Mouse (Mus musculus) stomach, postnatal 0 days (tissue): ENCODE data around the gene Prss44. TPM values are rescaled to one million over a fixed set of nuclear protein-coding genes. Genes with fewer than 3 reads are reported as not detected.

Experiments used
- ATAC-seq: fragments of 200-750 bp; cut with Nextera tagmentation; 2 replicates; pipeline ENCODE4 v1.8.0; 2017; ENCODE audit not compliant: low FRiP score, low TSS enrichment
- DNase-seq: peaks from one replicate; pipeline ENCODE4 v3.0.0-alpha.2; 2016; ENCODE audit warnings: low spot score
- H3K27ac ChIP-seq: fragments of 300-500 bp; sonication (generic); replicated peaks from 2 replicates; pipeline ENCODE4 v1.5.1; 2014; ENCODE audit warnings: mild to moderate bottlenecking, control low read depth
- H3K27me3 ChIP-seq: fragments of 300-500 bp; sonication (generic); 2 replicates; pipeline ENCODE4 v1.6.1; 2014; ENCODE audit warnings: low read length; ENCODE audit not compliant: control insufficient read depth, insufficient read depth
- H3K36me3 ChIP-seq: fragments of 300-500 bp; sonication (generic); 2 replicates; pipeline ENCODE4 v1.6.1; 2014; ENCODE audit warnings: low read length, mixed read lengths; ENCODE audit not compliant: control insufficient read depth, insufficient read depth
- H3K4me1 ChIP-seq: fragments of 300-500 bp; sonication (generic); replicated peaks from 2 replicates; pipeline ENCODE4 v1.6.1; 2014; ENCODE audit warnings: antibody characterized with exemption; ENCODE audit not compliant: control insufficient read depth, insufficient read depth
- H3K4me2 ChIP-seq: fragments of 300-500 bp; sonication (generic); replicated peaks from 2 replicates; pipeline ENCODE4 v1.6.1; 2014; ENCODE audit warnings: low read depth, mild to moderate bottlenecking, control low read depth, moderate library complexity
- H3K4me3 ChIP-seq: fragments of 300-500 bp; sonication (generic); 2 replicates; pipeline ENCODE4 v1.5.1; 2014; ENCODE audit warnings: low read depth, low read length, control low read depth
- H3K9ac ChIP-seq: fragments of 300-500 bp; sonication (generic); 2 replicates; pipeline ENCODE4 v1.6.1; 2014; ENCODE audit warnings: mild to moderate bottlenecking, low read length, control low read depth, mixed read lengths
- H3K9me3 ChIP-seq: fragments of 300-500 bp; sonication (generic); 2 replicates; pipeline ENCODE4 v1.6.1; 2016; ENCODE audit warnings: low read length; ENCODE audit not compliant: control insufficient read depth
- CTCF ChIP-seq: IDR thresholded peaks from 2 replicates; pipeline ENCODE4 v1.5.1; 2016; ENCODE audit warnings: antibody characterized with exemption, low read depth, mild to moderate bottlenecking, moderate library complexity
- EP300 ChIP-seq: optimal IDR thresholded peaks from 2 replicates; pipeline ENCODE3; 2016; ENCODE audit warnings: antibody characterized with exemption
- WGBS: fragments of 180-500 bp; shearing (Covaris S2); extraction: QIAGEN DNeasy Blood & Tissue Kit; methylation state at CpG from one replicate; pipeline ENCODE4 v1.1.7; 2014; 5-methylcytosine and 5-hydroxymethylcytosine counted together
- polyA plus RNA-seq: library from polyadenylated mRNA; unstranded; fragments of >200 nt; fragmentation: Nextera tagmentation; extraction: Ambion mirVana; gene quantifications from 2 replicates; pipeline ENCODE4 v1.2.1, GENCODE M21; 2015

Gene Prss44
- polyA plus RNA-seq, 1 experiment from 2014 or later: not detected

DNA sequence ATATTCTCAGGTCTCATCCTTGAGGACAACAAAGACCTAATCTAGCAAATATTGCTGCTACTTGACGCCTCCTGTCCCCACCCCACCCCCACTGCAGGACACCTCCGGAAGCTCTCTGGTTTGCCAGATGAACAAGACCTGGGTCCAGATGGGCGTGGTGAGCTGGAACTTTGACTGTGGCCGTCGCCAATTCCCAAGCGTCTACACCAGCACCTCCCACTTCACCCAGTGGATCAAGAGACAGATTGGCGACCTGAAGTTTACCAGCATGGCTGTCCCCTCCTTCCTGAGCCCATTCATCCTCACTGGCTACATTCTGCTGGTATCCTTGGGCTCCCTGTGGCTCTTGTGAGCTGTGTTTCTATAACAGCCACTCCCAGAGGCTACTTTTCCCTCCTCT is 42.1 kb downstream of the Prss44 start:
- no peak overlapping the region for H3K27ac ChIP-seq
- no peaks in the 10 kb centered on the region for H3K4me1 ChIP-seq
- H3K9ac ChIP-seq: no peak overlapping the region
- no peaks in the 10 kb centered on the region for H3K27me3 ChIP-seq
- DNase-seq: no peak
- H3K9me3 ChIP-seq: no peaks in the 10 kb centered on the region
- no peak overlapping the region for H3K4me3 ChIP-seq
- no peaks in the 10 kb centered on the region for H3K36me3 ChIP-seq
- TF ChIP-seq EP300: no peak
- TF ChIP-seq CTCF: no peak
- H3K4me2 ChIP-seq: no peak overlapping the region
- 65% methylated on average over 7 of the region's 7 CpGs for WGBS
- no peak for ATAC-seq

GRCm38 (mm10) chr9:110856920-110857319 is 43.1 kb downstream of the Prss44 start:
- no peaks in the 10 kb centered on the region for H3K9me3 ChIP-seq
- TF ChIP-seq EP300: no peak
- no peak for TF ChIP-seq CTCF
- 41% methylated on average over 4 of the region's 4 CpGs for WGBS
- ATAC-seq: no peak
- H3K4me1 ChIP-seq: no peaks in the 10 kb centered on the region
- no peak overlapping the region for H3K9ac ChIP-seq
- no peaks in the 10 kb centered on the region for H3K36me3 ChIP-seq
- H3K27me3 ChIP-seq: no peaks in the 10 kb centered on the region
- no peak overlapping the region for H3K4me3 ChIP-seq
- H3K4me2 ChIP-seq: no peak overlapping the region
- DNase-seq: no peak
- no peak overlapping the region for H3K27ac ChIP-seq

GRCm38 (mm10) chr9:110857781-110858472 is 44.1 kb downstream of the Prss44 start, which contains the start of gene Prss50:
Gene Prss50, plus strand, starts transcription at chr9:110857967.
- 12% methylated on average over 43 of the region's 50 CpGs for whole genome bisulfite sequencing
- peak; percentile 40 for DNase-seq

GRCm38 (mm10) chr9:110858523-110858922 is 44.7 kb downstream of the Prss44 start:
- no peaks in the 10 kb centered on the region for H3K9me3 ChIP-seq
- ATAC-seq (no peak), DNase-seq (no peak)
- TF ChIP-seq CTCF (no peak), EP300 (no peak)
- H3K4me1 ChIP-seq: no peaks in the 10 kb centered on the region
- no peak overlapping the region for H3K4me2 ChIP-seq
- no peaks in the 10 kb centered on the region for H3K36me3 ChIP-seq
- no peak overlapping the region for H3K27ac ChIP-seq
- no peak overlapping the region for H3K9ac ChIP-seq
- WGBS: 59% methylated on average over 5 of the region's 5 CpGs
- H3K27me3 ChIP-seq: no peaks in the 10 kb centered on the region
- H3K4me3 ChIP-seq: no peak overlapping the region

More at GRCm38 (mm10) chr9:110857781-110858472, 44.1 kb downstream of the Prss44 start, which contains the start of gene Prss50:
- no peaks in the 10 kb centered on the region for H3K4me1 ChIP-seq
- peak within 1 kb of the TSS; percentile 12; the same call in 1 of the 2 replicates for H3K4me3 ChIP-seq
- H3K27ac ChIP-seq: no peak within 1 kb of the TSS
- H3K4me2 ChIP-seq: peak within 1 kb of the TSS; percentile 42
- no peaks in the 10 kb centered on the region for H3K27me3 ChIP-seq
- peak; percentile 38; the same call in 1 of the 2 replicates for ATAC-seq
- TF ChIP-seq CTCF (peak; percentile 68), EP300 (no peak)
- no peaks in the 10 kb centered on the region for H3K36me3 ChIP-seq
- no peak within 1 kb of the TSS for H3K9ac ChIP-seq
- no peaks in the 10 kb centered on the region for H3K9me3 ChIP-seq

DNA sequence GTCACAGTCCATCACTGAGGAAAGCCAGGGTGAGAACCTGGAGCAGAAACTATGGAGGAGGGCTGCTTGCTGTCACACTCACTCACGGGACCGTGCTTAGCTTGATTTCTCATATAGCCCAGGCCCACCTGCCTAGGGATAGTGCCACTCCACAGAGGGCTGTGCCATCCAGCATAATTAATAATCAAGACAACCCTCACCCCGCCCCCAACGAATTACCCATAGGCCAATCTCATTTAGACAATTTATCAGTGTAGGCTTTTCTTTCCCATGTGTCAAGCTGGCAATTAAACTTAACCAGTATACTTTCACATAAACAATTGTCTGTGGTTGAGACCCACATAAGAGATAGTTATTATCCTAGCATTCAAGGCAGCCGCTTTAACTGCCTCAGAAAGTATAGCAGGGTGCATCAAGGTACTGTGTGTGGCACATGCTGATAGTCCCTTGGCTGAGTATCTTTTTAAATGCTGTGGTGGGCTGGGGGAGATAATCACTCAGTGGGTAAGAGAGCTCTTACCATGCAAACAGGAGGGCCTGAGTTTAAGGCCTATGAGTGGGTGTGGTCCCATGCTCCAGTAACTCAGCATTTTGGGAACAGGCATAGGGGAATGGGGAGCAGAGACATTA is 45.3 kb downstream of the Prss44 start:
- ATAC-seq (no peak), DNase-seq (no peak)
- H3K4me2 ChIP-seq: no peak overlapping the region
- 71% methylated on average over 5 of the region's 5 CpGs for WGBS
- no peaks in the 10 kb centered on the region for H3K27me3 ChIP-seq
- H3K9ac ChIP-seq: no peak overlapping the region
- TF ChIP-seq CTCF (no peak), EP300 (no peak)
- no peaks in the 10 kb centered on the region for H3K9me3 ChIP-seq
- H3K27ac ChIP-seq: no peak overlapping the region
- H3K4me1 ChIP-seq: no peaks in the 10 kb centered on the region
- H3K4me3 ChIP-seq: no peak overlapping the region
- H3K36me3 ChIP-seq: no peaks in the 10 kb centered on the region

- ATAC-seq (peak; percentile 19; the same call in 1 of the 2 replicates), DNase-seq (peak; percentile 61)
- TF ChIP-seq CTCF: peak; percentile 85
- TF ChIP-seq EP300: no peak
These were observed 57.2 kb downstream of the Prss44 start for GRCm38 (mm10) chr9:110871030-110871429.

More at GRCm38 (mm10) chr9:110871030-110871429, 57.2 kb downstream of the Prss44 start:
- Histone ChIP-seq H3K27me3 (no peaks in the 10 kb centered on the region), H3K27ac (no peak overlapping the region), H3K36me3 (no peaks in the 10 kb centered on the region), H3K9me3 (no peaks in the 10 kb centered on the region), H3K4me2 (no peak overlapping the region), H3K4me3 (no peak overlapping the region), H3K9ac (no peak overlapping the region), H3K4me1 (no peaks in the 10 kb centered on the region; the same call in none of the 2 replicates)
- 26% methylated on average over 7 of the region's 7 CpGs for WGBS

Other genes with a start within 250 kb of the Prss44 start
- gene Nradd, start 189.5 kb upstream of the Prss44 start, polyA plus RNA-seq: 14.5 and 15.9 TPM in 2 replicates
- 5.7 and 6.2 TPM in 2 replicates for gene Nbeal2, start 159.8 kb upstream of the Prss44 start, polyA plus RNA-seq
- gene Ccdc12, start 157.5 kb upstream of the Prss44 start, polyA plus RNA-seq: 139 and 144 TPM in 2 replicates
- gene Myl3, start 72.1 kb upstream of the Prss44 start, polyA plus RNA-seq: 0.11 and 0.27 TPM in 2 replicates
- 10.5 and 10.6 TPM in 2 replicates for gene Pth1r, start 66.8 kb upstream of the Prss44 start, polyA plus RNA-seq
- not detected in 2 replicates for gene Prss42, start 15.8 kb upstream of the Prss44 start, polyA plus RNA-seq
- 0.04 TPM in 1 of 2 replicates, not detected in the other for gene Prss43, start 12.7 kb downstream of the Prss44 start, polyA plus RNA-seq
- gene Prss45, start 20.6 kb downstream of the Prss44 start, polyA plus RNA-seq: not detected in 2 replicates
- not detected in 2 replicates for gene Prss46, start 30.5 kb downstream of the Prss44 start, polyA plus RNA-seq
- gene Prss50, start 44.0 kb downstream of the Prss44 start, polyA plus RNA-seq: 0.10 and 0.18 TPM in 2 replicates
- 5.5 and 6.1 TPM in 2 replicates for gene Als2cl, start 65.9 kb downstream of the Prss44 start, polyA plus RNA-seq
- 1.5 and 1.6 TPM in 2 replicates for gene Tmie, start 66.1 kb downstream of the Prss44 start, polyA plus RNA-seq
- not detected in 2 replicates for gene Fam240a, start 102.9 kb downstream of the Prss44 start, polyA plus RNA-seq
- 0.07 TPM in 1 of 2 replicates, not detected in the other for gene Tdgf1, start 132.2 kb downstream of the Prss44 start, polyA plus RNA-seq
- gene Lrrc2, start 137.6 kb downstream of the Prss44 start, polyA plus RNA-seq: 0.07 and 0.08 TPM in 2 replicates
- 0.11 TPM in 1 of 2 replicates, not detected in the other for gene Rtp3, start 176.6 kb downstream of the Prss44 start, polyA plus RNA-seq
- 76.3 and 95.6 TPM in 2 replicates for gene Ltf, start 205.3 kb downstream of the Prss44 start, polyA plus RNA-seq
- gene Ccrl2, start 243.5 kb downstream of the Prss44 start, polyA plus RNA-seq: 1.8 and 2.0 TPM in 2 replicates